In the genomic region with DNA sequence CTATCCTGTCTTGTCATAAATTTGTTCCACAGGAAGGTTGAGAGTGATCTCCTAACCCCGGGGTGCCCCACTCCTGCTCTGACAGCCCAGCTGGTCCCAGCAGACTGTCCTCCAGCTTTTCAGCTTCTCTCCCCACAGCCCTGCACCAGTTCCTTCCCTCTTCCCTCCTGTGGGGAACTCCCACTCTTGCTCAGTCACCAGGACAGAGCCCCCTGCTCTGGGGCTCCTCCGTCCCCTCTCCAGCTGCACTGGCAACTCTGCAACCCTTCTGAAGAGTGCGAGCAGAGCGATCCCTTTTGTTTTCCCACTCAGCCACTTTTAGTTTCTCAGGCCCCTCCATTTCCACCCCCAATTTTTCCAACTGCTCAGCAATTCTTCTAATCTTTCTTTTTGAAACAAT, we compare ENCODE assay signal across 12 mouse cellular contexts. TPM values are rescaled to one million over a fixed set of nuclear protein-coding genes. Genes with fewer than 3 reads are reported as not detected.
DNase-seq lines count a peak whose midpoint lies in the region; ATAC-seq and TF ChIP-seq lines count a peak whose summit lies in the region.
"Had no signal": no experiment of that assay in that cellular context is flagged by ENCODE, and none has a peak within 500 bp of the region (broad histone marks: within the 10 kb centered on the region; RNA-seq: fewer than 3 reads in every experiment).

No protein-coding gene starts in this region.

- TF ChIP-seq POLR2A in brain, embryonic 14.5 days (IDR thresholded peaks at IDR 0.05; ENCODE audit: borderline replicate concordance, extremely low read depth, insufficient read depth, insufficient read length, poor library complexity, severe bottlenecking), result no peak

- H3K27me3 ChIP-seq in hindbrain, embryonic 11.5 days (ENCODE audit: control insufficient read depth, insufficient read depth, low read length), result no peaks in the 10 kb centered on the region
- H3K27me3 ChIP-seq in hindbrain, embryonic 14.5 days (ENCODE audit: control insufficient read depth, insufficient read depth, low read length), result no peaks in the 10 kb centered on the region
- no peaks in the 10 kb centered on the region for H3K27me3 ChIP-seq in embryonic facial prominence, embryonic 14.5 days (replicated peaks; ENCODE audit: control insufficient read depth, insufficient read depth, low read length)
- H3K27me3 ChIP-seq in midbrain, embryonic 12.5 days, result no peaks in the 10 kb centered on the region

- H3K4me1 ChIP-seq in hindbrain, embryonic 11.5 days (replicated peaks; ENCODE audit: control insufficient read depth, insufficient read depth, low read length), result no peaks in the 10 kb centered on the region
- H3K4me1 ChIP-seq in hindbrain, embryonic 14.5 days (replicated peaks; ENCODE audit: control insufficient read depth, insufficient read depth, low read length), result 0 out of 2 replicates have a peak, but pooled peaks cover 5% of the 10 kb centered on the region
- no peaks in the 10 kb centered on the region for H3K4me1 ChIP-seq in embryonic facial prominence, embryonic 14.5 days (ENCODE audit: control insufficient read depth, insufficient read depth, low read length)
- 0 out of 2 replicates have a peak, but pooled peaks cover 3% of the 10 kb centered on the region for H3K4me1 ChIP-seq in midbrain, embryonic 12.5 days

- H3K9ac ChIP-seq in hindbrain, embryonic 11.5 days (ENCODE audit: low read depth, low read length), result no peak overlapping the region
- no peak overlapping the region for H3K9ac ChIP-seq in hindbrain, embryonic 14.5 days
- H3K9ac ChIP-seq in embryonic facial prominence, embryonic 14.5 days (ENCODE audit: low read depth, low read length), result no peak overlapping the region
- no peak overlapping the region for H3K9ac ChIP-seq in midbrain, embryonic 12.5 days (replicated peaks)

- TF ChIP-seq CTCF in brain, embryonic 14.5 days (IDR thresholded peaks at IDR 0.05; ENCODE audit: borderline replicate concordance, extremely low read depth, insufficient read depth, insufficient read length), result no peak

- H3K27ac ChIP-seq in hindbrain, embryonic 11.5 days (ENCODE audit: low read depth, low read length), result no peak overlapping the region
- H3K27ac ChIP-seq in hindbrain, embryonic 14.5 days, result no peak overlapping the region
- no peak overlapping the region for H3K27ac ChIP-seq in embryonic facial prominence, embryonic 14.5 days (replicated peaks; ENCODE audit: low read depth, low read length)
- H3K27ac ChIP-seq in midbrain, embryonic 12.5 days (replicated peaks), result 0 out of 2 replicates have a peak overlapping the region, but pooled peaks have one; percentile 6

- H3K4me2 ChIP-seq in hindbrain, embryonic 11.5 days (replicated peaks; ENCODE audit: low read depth, low read length), result no peak overlapping the region
- H3K4me2 ChIP-seq in hindbrain, embryonic 14.5 days (replicated peaks), result no peak overlapping the region
- no peak overlapping the region for H3K4me2 ChIP-seq in embryonic facial prominence, embryonic 14.5 days (ENCODE audit: low read depth, low read length)
- no peak overlapping the region for H3K4me2 ChIP-seq in midbrain, embryonic 12.5 days (replicated peaks)

- H3K36me3 ChIP-seq in hindbrain, embryonic 11.5 days (ENCODE audit: control insufficient read depth, insufficient read depth, low read length), result no peaks in the 10 kb centered on the region
- peaks cover 8% of the 10 kb centered on the region; the same call in 1 of the 2 replicates for H3K36me3 ChIP-seq in hindbrain, embryonic 14.5 days (replicated peaks; ENCODE audit: control insufficient read depth, insufficient read depth)
- H3K36me3 ChIP-seq in embryonic facial prominence, embryonic 14.5 days (ENCODE audit: control insufficient read depth, insufficient read depth, low read length), result no peaks in the 10 kb centered on the region
- no peaks in the 10 kb centered on the region for H3K36me3 ChIP-seq in midbrain, embryonic 12.5 days

- peak; percentile 52 for ATAC-seq in hindbrain, embryonic 11.5 days (ENCODE audit: low FRiP score)
- no peak for ATAC-seq in hindbrain, embryonic 14.5 days (ENCODE audit: low FRiP score)
- ATAC-seq in embryonic facial prominence, embryonic 14.5 days (ENCODE audit: low read depth), result no peak
- ATAC-seq in midbrain, embryonic 12.5 days (ENCODE audit: low FRiP score, low read depth), result peak; percentile 25; the same call in 1 of the 2 replicates

- DNase-seq in hindbrain, embryonic 11.5 days (ENCODE audit: low spot score), result no peak
- no peak for DNase-seq in hindbrain, embryonic 14.5 days (ENCODE audit: low spot score)
- DNase-seq in brain, embryonic 14.5 days (ENCODE audit: low read depth), result peak; percentile 34
- DNase-seq in embryonic facial prominence, embryonic 14.5 days (ENCODE audit: low spot score), result peak; percentile 21
- DNase-seq in spleen, adult 12 weeks (ENCODE audit: low spot score), result no peak
- no peak for DNase-seq in adrenal gland, adult 2 months
- DNase-seq: gastrocnemius, postnatal 36 days; kidney, postnatal 25 days; left cerebral cortex, postnatal 4 days; right cerebral cortex, postnatal 25 days; thymus, postnatal 36 days had no signal

- H3K9me3 ChIP-seq in hindbrain, embryonic 11.5 days (ENCODE audit: control insufficient read depth, low read length), result no peaks in the 10 kb centered on the region
- H3K9me3 ChIP-seq in hindbrain, embryonic 14.5 days (ENCODE audit: control insufficient read depth, low read length), result no peaks in the 10 kb centered on the region
- H3K9me3 ChIP-seq in embryonic facial prominence, embryonic 14.5 days (ENCODE audit: control insufficient read depth, low read length), result no peaks in the 10 kb centered on the region
- no peaks in the 10 kb centered on the region for H3K9me3 ChIP-seq in midbrain, embryonic 12.5 days

- H3K4me3 ChIP-seq in hindbrain, embryonic 11.5 days (ENCODE audit: low read depth, low read length), result no peak overlapping the region
- no peak overlapping the region for H3K4me3 ChIP-seq in hindbrain, embryonic 14.5 days (replicated peaks; ENCODE audit: low read length)
- H3K4me3 ChIP-seq in embryonic facial prominence, embryonic 14.5 days (ENCODE audit: low read depth, low read length), result no peak overlapping the region
- no peak overlapping the region for H3K4me3 ChIP-seq in midbrain, embryonic 12.5 days

- 38% methylated on average over 4 of the region's 4 CpGs for WGBS in hindbrain, embryonic 11.5 days
- 38% methylated on average over 4 of the region's 4 CpGs for WGBS in hindbrain, embryonic 14.5 days
- 32% methylated on average over 4 of the region's 4 CpGs for WGBS in embryonic facial prominence, embryonic 14.5 days
- WGBS in midbrain, embryonic 12.5 days, result 38% methylated on average over 4 of the region's 4 CpGs

RNA-seq across cellular contexts. Expression of a gene that starts 43.0 kb away (rescaled TPM):
- polyA plus RNA-seq in hindbrain, embryonic 11.5 days (2014; fragmentation: Nextera tagmentation; extraction: Ambion mirVana), result not detected in 2 replicates
- polyA plus RNA-seq in hindbrain, embryonic 14.5 days (2014; fragmentation: Nextera tagmentation; extraction: Ambion mirVana), result not detected in 2 replicates
- polyA plus RNA-seq in brain, embryonic 14.5 days (2012; rRNA removed), result 0.10 and 0.19 TPM in 2 replicates
- polyA plus RNA-seq in embryonic facial prominence, embryonic 14.5 days (2014; fragmentation: Nextera tagmentation; extraction: Ambion mirVana), result 0.18 TPM in 1 of 2 replicates, not detected in the other
- polyA plus RNA-seq in midbrain, embryonic 12.5 days (2016; fragmentation: Nextera tagmentation; extraction: Ambion mirVana), result not detected in 2 replicates
- total RNA-seq in adrenal gland, adult 2 months (2021), result 10 to 100 TPM; 12.3 to 22.2 TPM
- polyA plus RNA-seq in adrenal gland, adult 2 months (2012; rRNA removed), result 1.5 and 1.7 TPM in 2 replicates

RNA-seq across cellular contexts. Expression of a gene that starts 44.2 kb away (rescaled TPM):
- polyA plus RNA-seq in hindbrain, embryonic 11.5 days (2014; fragmentation: Nextera tagmentation; extraction: Ambion mirVana), result 230 and 231 TPM in 2 replicates
- 152 and 168 TPM in 2 replicates for polyA plus RNA-seq in hindbrain, embryonic 14.5 days (2014; fragmentation: Nextera tagmentation; extraction: Ambion mirVana)
- polyA plus RNA-seq in brain, embryonic 14.5 days (2012; rRNA removed), result 149 and 198 TPM in 2 replicates
- polyA plus RNA-seq in embryonic facial prominence, embryonic 14.5 days (2014; fragmentation: Nextera tagmentation; extraction: Ambion mirVana), result 125 and 146 TPM in 2 replicates
- 265 and 279 TPM in 2 replicates for polyA plus RNA-seq in midbrain, embryonic 12.5 days (2016; fragmentation: Nextera tagmentation; extraction: Ambion mirVana)
- total RNA-seq in adrenal gland, adult 2 months (2021), result 10 to 100 TPM; 49.8 to 72.7 TPM
- 62.5 and 78.5 TPM in 2 replicates for polyA plus RNA-seq in adrenal gland, adult 2 months (2012; rRNA removed)

RNA-seq across cellular contexts. Expression of a gene that starts 53.5 kb away (rescaled TPM):
- 15.2 and 20.5 TPM in 2 replicates for polyA plus RNA-seq in hindbrain, embryonic 11.5 days (2014; fragmentation: Nextera tagmentation; extraction: Ambion mirVana)
- 30.1 and 32.5 TPM in 2 replicates for polyA plus RNA-seq in hindbrain, embryonic 14.5 days (2014; fragmentation: Nextera tagmentation; extraction: Ambion mirVana)
- polyA plus RNA-seq in brain, embryonic 14.5 days (2012; rRNA removed), result 9.6 and 13.5 TPM in 2 replicates
- 105 and 146 TPM in 2 replicates for polyA plus RNA-seq in embryonic facial prominence, embryonic 14.5 days (2014; fragmentation: Nextera tagmentation; extraction: Ambion mirVana)
- 15.6 and 18.9 TPM in 2 replicates for polyA plus RNA-seq in midbrain, embryonic 12.5 days (2016; fragmentation: Nextera tagmentation; extraction: Ambion mirVana)
- total RNA-seq in adrenal gland, adult 2 months (2021), result 100 to 1,000 TPM; 158 to 168 TPM
- 61.9 and 69.7 TPM in 2 replicates for polyA plus RNA-seq in adrenal gland, adult 2 months (2012; rRNA removed)

Comparison
In these comparisons a context has a peak if more than half of its experiments do, and no peak if none do; other contexts are left out.
1. ATAC-seq: peak in hindbrain, embryonic 11.5 days (single experiment) and midbrain, embryonic 12.5 days (single experiment); none in hindbrain, embryonic 14.5 days (single experiment) and embryonic facial prominence, embryonic 14.5 days (single experiment).
2. DNase-seq: peak in brain, embryonic 14.5 days (single experiment) and embryonic facial prominence, embryonic 14.5 days (single experiment); none in hindbrain, embryonic 11.5 days (single experiment), hindbrain, embryonic 14.5 days (single experiment), spleen, adult 12 weeks (single experiment) and adrenal gland, adult 2 months (single experiment).